Mouse (Mus musculus) kidney, embryonic 15.5 days (tissue): ENCODE results near the gene Fbxl14. TPM values are rescaled to one million over a fixed set of nuclear protein-coding genes. Genes with fewer than 3 reads are reported as not detected.

Experiments used
- ATAC-seq: fragments of 200-750 bp; cut with Nextera tagmentation; replicated peaks from 2 replicates; pipeline ENCODE4 v1.8.0; 2017; ENCODE audit warnings: moderate TSS enrichment; ENCODE audit not compliant: low FRiP score
- H3K27ac ChIP-seq: fragments of 300-500 bp; sonication (generic); 2 replicates; pipeline ENCODE4 v1.5.1; 2015; ENCODE audit warnings: mild to moderate bottlenecking, inconsistent platforms
- H3K27me3 ChIP-seq: fragments of 300-500 bp; sonication (generic); 2 replicates; pipeline ENCODE4 v1.6.1; 2015; ENCODE audit warnings: inconsistent platforms
- H3K36me3 ChIP-seq: fragments of 300-500 bp; sonication (generic); 2 replicates; pipeline ENCODE4 v1.6.1; 2015; ENCODE audit warnings: inconsistent platforms
- H3K4me1 ChIP-seq: fragments of 300-500 bp; sonication (generic); 2 replicates; pipeline ENCODE4 v1.6.1; 2015; ENCODE audit warnings: inconsistent platforms
- H3K4me2 ChIP-seq: fragments of 300-500 bp; sonication (generic); 2 replicates; pipeline ENCODE4 v1.6.1; 2015; ENCODE audit warnings: moderate library complexity, mild to moderate bottlenecking, inconsistent platforms
- H3K4me3 ChIP-seq: fragments of 300-500 bp; sonication (generic); replicated peaks from 2 replicates; pipeline ENCODE4 v1.5.1; 2015; ENCODE audit warnings: mild to moderate bottlenecking, inconsistent platforms
- H3K9ac ChIP-seq: fragments of 300-500 bp; sonication (generic); 2 replicates; pipeline ENCODE4 v1.6.1; 2015; ENCODE audit warnings: mild to moderate bottlenecking, inconsistent platforms
- H3K9me3 ChIP-seq: fragments of 300-500 bp; sonication (generic); replicated peaks from 2 replicates; pipeline ENCODE4 v1.6.1; 2016; ENCODE audit warnings: inconsistent platforms
- WGBS: fragments of 180-500 bp; shearing (Covaris S2); methylation state at CpG from one replicate; pipeline ENCODE4 v1.1.7; 2015; ENCODE audit warnings: mixed read lengths; 5-methylcytosine and 5-hydroxymethylcytosine counted together
- polyA plus RNA-seq: library from polyadenylated mRNA; unstranded; fragments of >200 nt; fragmentation: Nextera tagmentation; extraction: Ambion mirVana; gene quantifications from 2 replicates; pipeline ENCODE4 v1.2.1, GENCODE M21; 2015

Gene Fbxl14
- polyA plus RNA-seq, 1 experiment from 2014 or later: 6.1 TPM

DNA sequence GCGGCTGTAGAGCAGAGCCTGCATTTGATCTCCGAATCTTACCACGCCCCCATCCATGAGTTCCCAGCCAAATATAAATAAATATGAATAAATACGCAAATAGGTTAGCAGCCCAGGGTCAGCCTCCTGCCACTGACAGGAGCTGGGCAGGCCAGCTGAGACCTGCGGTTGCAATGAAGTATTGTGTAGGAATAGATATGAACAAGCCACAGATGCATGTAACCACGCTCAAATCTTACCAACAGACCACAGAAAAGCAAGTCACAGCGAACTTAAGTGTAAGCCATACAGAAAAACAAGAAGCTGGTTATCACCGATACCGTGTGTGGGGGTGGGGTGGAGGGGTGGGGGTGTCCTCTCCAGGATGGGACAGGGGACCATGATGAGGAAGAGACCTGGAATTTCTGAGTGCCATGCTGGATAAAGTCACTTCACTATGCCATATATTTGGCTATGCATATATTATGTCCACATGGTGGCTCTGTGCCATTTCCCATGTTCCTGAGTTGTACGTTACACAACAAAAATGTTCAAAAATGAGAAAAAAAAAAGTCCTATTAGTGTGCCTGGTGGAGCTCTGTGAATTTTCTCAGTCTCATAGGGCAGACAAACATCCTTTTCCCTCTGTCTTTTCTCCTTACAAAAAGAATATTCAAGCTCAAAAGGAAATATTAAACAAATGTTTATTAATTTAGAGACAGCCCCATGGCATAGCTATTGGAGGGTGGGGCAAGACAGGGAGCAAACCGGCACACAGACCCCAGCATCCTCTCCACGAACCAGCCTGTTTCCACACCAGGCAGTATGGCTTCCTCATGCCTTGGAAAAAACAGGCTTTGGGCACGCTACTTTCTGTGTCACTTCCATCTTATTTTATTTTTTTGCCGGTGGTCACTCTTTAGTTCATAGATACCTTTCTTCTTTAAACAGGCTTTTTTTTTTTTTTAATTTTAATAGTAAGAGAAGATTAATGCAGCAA lies 28.2 kb upstream of the Fbxl14 start:
- H3K4me1 ChIP-seq: peaks cover 42% of the 10 kb centered on the region
- no peaks in the 10 kb centered on the region for H3K9me3 ChIP-seq
- peak overlapping the region; percentile 74 for H3K4me2 ChIP-seq
- peaks cover 22% of the 10 kb centered on the region; the same call in 1 of the 2 replicates for H3K27me3 ChIP-seq
- no peak overlapping the region for H3K9ac ChIP-seq
- 29% methylated on average over 14 of the region's 14 CpGs for WGBS
- no peak for ATAC-seq
- H3K27ac ChIP-seq: peak overlapping the region; percentile 84; the same call in 1 of the 2 replicates
- H3K36me3 ChIP-seq: no peaks in the 10 kb centered on the region
- H3K4me3 ChIP-seq: 0 out of 2 replicates have a peak overlapping the region, but pooled peaks have one; percentile 44

DNA sequence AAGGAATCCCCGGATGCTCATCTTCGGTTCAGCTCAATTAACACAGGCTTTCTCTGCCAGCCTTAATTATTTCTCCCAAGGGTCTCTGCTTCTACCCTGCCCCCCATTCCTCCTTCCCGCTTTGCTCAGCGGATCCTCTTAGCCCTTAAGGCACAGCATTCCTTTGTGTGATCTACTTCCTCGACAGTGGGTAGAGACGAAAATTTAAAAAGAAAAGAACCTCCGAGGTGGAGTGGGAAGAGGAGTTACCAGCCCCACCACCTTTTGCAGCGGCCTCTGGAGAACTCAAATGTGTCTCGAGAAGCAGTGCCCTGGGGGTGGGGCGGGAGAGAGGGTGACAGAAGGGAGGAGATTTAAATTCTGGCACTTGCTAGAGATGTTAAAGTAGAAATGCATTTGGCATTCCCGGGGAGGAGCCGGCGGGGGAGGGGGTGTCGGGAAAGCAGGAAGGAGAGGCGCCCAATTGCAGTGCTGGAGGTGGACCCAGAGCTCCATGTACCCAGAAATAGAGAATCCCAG lies 27.4 kb upstream of the Fbxl14 start:
- Histone ChIP-seq H3K9me3 (no peaks in the 10 kb centered on the region), H3K4me3 (peak overlapping the region; percentile 44), H3K27ac (peak overlapping the region; percentile 84), H3K4me2 (peak overlapping the region; percentile 74), H3K4me1 (peaks cover 42% of the 10 kb centered on the region), H3K9ac (peak overlapping the region; percentile 42), H3K27me3 (peaks cover 22% of the 10 kb centered on the region; the same call in 1 of the 2 replicates), H3K36me3 (no peaks in the 10 kb centered on the region)
- peak; percentile 54 for ATAC-seq
- WGBS: under 1% methylated on average over 15 of the region's 15 CpGs

DNA sequence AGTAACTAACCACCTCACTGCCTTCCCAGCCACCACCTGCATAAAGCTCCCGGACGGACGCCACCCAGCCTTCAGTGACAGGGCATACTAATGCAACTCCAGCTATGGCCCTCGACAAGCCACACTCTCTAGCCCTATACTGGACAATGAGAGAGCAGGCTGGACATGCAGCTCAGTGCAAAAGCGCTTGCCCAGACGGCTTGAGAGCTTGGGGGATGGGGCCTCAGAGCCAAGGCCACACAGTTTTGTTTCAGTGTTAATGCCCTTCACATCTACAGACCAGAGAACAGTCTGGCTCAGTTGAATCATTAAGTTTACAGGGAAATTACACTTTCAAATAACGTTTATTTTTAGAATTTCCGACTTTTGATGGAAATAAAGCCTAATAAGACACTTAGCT lies 21.3 kb upstream of the Fbxl14 start:
- Histone ChIP-seq H3K36me3 (no peaks in the 10 kb centered on the region), H3K9me3 (no peaks in the 10 kb centered on the region), H3K4me2 (no peak overlapping the region), H3K4me1 (peaks cover 14% of the 10 kb centered on the region), H3K27ac (no peak overlapping the region), H3K9ac (no peak overlapping the region), H3K4me3 (no peak overlapping the region), H3K27me3 (no peaks in the 10 kb centered on the region)
- WGBS: 64% methylated on average over 8 of the region's 8 CpGs
- no peak for ATAC-seq

DNA sequence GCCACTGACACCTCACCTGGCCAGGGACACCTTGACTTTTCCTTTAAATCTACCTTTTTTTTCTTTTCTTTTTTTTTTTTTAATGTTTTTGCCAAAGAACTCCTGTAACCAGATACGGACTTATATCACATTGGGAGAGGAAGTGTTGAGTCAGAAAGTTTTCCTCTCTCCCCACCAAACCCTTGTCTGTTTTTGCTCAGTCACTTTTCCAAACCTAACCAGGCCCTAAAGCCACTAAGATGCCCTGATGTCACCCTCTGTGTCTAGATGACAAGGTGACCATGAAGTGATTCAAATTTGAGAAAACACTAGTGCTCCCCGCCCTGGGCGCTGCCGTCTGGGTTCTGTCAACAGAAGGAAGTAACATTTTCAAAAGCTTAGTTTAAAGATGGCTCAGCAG lies 20.4 kb upstream of the Fbxl14 start:
- Histone ChIP-seq H3K27me3 (no peaks in the 10 kb centered on the region), H3K4me1 (peaks cover 14% of the 10 kb centered on the region), H3K9me3 (no peaks in the 10 kb centered on the region), H3K36me3 (no peaks in the 10 kb centered on the region), H3K27ac (no peak overlapping the region), H3K9ac (no peak overlapping the region), H3K4me3 (no peak overlapping the region), H3K4me2 (no peak overlapping the region)
- no peak for ATAC-seq
- WGBS: 53% methylated on average over 4 of the region's 4 CpGs

DNA sequence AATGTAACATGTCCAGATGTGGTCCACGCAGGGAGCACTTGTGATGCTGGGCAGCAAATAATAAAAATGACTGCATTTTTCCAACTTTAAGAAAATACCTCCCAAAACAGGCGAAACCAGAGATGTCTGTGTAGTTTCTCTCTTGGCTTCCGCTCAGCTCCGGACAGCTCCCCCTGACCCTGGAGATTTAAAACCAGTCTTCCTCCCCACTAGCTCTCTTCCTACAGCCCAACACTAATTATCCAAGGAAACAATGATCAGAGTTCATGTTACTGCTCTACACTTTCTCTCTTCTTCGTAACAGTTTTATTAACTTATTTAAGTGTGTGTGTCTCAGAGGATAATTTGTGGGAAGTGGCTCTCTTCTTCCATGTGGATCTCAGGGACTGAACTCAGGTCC lies 19.1 kb upstream of the Fbxl14 start:
- no peaks in the 10 kb centered on the region for H3K9me3 ChIP-seq
- no peaks in the 10 kb centered on the region for H3K36me3 ChIP-seq
- H3K27ac ChIP-seq: peak overlapping the region; percentile 77
- no peaks in the 10 kb centered on the region for H3K27me3 ChIP-seq
- no peak overlapping the region for H3K9ac ChIP-seq
- 36% methylated on average over 5 of the region's 5 CpGs for WGBS
- H3K4me2 ChIP-seq: no peak overlapping the region
- peak; percentile 47; the same call in 1 of the 2 replicates for ATAC-seq
- H3K4me3 ChIP-seq: no peak overlapping the region
- H3K4me1 ChIP-seq: peaks cover 14% of the 10 kb centered on the region

DNA sequence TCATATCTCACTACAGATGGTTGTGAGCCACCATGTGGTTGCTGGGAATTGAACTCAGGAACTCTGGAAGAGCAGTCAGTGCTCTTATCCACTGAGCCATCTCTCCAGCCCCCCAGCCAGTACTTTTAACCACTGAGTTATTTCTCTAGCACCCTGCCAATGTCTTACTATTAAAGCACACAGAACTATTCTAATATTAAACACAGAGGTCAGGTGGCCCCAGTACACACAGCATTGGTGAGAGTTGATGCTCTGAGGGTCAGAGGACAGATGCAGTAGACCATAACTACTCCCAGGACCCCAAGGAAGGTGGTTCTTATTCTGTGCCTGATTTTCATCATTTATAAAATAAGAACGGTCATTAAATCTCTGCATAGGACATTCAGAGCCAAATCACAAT lies 13.3 kb upstream of the Fbxl14 start:
- no peak overlapping the region for H3K27ac ChIP-seq
- H3K9ac ChIP-seq: no peak overlapping the region
- no peak overlapping the region for H3K4me2 ChIP-seq
- no peak for ATAC-seq
- H3K4me3 ChIP-seq: no peak overlapping the region
- H3K36me3 ChIP-seq: no peaks in the 10 kb centered on the region
- 95% methylated on average over 1 of the region's 1 CpGs for WGBS
- H3K9me3 ChIP-seq: no peaks in the 10 kb centered on the region
- H3K4me1 ChIP-seq: no peaks in the 10 kb centered on the region
- no peaks in the 10 kb centered on the region for H3K27me3 ChIP-seq

DNA sequence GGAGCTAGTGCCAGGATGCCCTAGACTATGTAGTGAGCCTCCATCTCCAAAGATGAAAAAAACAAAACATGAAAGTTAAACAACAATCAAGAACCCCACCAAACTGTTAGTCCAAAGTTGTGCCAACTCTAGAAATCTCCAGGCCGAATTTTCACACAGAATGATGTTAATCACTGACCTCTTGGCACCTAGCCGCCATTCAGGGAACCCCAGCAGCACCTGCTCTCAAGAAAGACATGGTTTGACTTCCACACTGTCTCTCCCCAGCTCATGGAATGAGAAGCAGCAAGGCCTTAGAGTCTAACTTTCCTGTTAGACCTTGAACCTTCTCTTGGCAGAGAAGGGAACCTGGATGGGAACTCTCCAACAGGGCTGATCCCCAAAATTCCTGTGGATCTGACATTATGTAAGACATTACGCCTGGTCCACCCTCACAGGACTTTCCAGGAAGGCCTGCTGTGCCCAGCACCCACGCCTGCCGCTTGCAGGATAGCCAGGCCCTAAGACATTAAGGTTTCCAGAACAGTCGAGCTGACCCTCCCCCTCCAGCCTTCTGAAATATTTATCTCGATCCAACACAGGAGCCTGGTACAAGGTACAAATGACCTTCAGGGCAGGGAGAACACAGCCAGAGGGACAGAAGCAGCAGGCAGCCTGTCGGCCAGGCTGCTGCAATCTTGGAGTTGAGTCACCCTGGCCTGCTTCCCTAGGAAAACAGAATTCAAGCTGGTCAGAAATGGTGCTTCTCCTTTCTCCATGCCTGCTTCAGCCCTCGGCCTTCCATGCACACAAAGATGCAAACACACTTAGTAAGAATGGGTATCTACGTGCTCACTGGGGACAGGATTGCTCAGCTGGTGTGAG lies 12.3 kb upstream of the Fbxl14 start:
- WGBS: 65% methylated on average over 10 of the region's 10 CpGs
- Histone ChIP-seq H3K4me1 (no peaks in the 10 kb centered on the region), H3K4me2 (no peak overlapping the region), H3K4me3 (no peak overlapping the region), H3K9me3 (no peaks in the 10 kb centered on the region), H3K27me3 (no peaks in the 10 kb centered on the region), H3K27ac (peak overlapping the region; percentile 9; the same call in 1 of the 2 replicates), H3K36me3 (no peaks in the 10 kb centered on the region), H3K9ac (no peak overlapping the region)
- no peak for ATAC-seq

DNA sequence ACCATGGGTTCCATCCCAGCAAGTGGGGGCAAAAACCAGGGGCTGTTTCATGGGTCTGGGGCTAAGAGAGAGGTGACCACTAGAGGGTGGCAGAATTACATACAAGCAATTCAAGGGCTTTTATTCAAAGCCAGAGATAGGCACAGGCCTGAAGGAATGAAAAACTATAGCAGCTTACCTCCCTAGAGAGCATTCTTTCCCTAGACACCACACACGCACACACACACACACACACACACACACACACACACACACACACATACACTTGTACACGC lies 11.7 kb upstream of the Fbxl14 start:
- WGBS: 68% methylated on average over 2 of the region's 2 CpGs
- ATAC-seq: no peak
- H3K4me2 ChIP-seq: no peak overlapping the region

DNA sequence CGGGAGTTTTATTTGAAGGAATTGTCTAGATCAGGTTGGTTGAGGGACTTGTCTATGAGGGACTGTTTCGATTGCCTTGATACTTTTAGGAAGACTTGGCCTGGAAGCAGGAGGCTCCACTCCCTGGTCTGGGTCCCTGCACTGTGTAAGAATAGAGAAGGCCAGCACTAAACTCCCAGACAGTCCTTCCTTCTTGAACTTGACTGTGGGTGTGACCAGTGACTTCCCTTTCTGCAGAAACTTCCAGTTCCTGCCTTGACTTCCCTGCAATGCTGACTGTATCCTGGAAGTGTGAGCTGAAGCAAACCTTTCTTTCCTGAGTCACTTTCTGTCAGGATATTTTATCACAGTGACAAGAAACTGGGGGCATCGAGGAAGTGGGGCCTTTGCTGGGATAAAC lies 8.7 kb upstream of the Fbxl14 start:
- Histone ChIP-seq H3K27me3 (no peaks in the 10 kb centered on the region), H3K36me3 (no peaks in the 10 kb centered on the region), H3K9ac (no peak overlapping the region), H3K4me2 (no peak overlapping the region), H3K4me3 (no peak overlapping the region), H3K4me1 (peaks cover 8% of the 10 kb centered on the region), H3K9me3 (no peaks in the 10 kb centered on the region), H3K27ac (no peak overlapping the region)
- WGBS: 76% methylated on average over 3 of the region's 3 CpGs
- no peak for ATAC-seq

More for the DNA sequence above, 11.7 kb upstream of the Fbxl14 start:
- H3K9me3 ChIP-seq: no peaks in the 10 kb centered on the region
- H3K4me1 ChIP-seq: peaks cover 5% of the 10 kb centered on the region
- no peak overlapping the region for H3K4me3 ChIP-seq
- H3K27ac ChIP-seq: peak overlapping the region; percentile 9; the same call in 1 of the 2 replicates
- H3K27me3 ChIP-seq: no peaks in the 10 kb centered on the region
- H3K36me3 ChIP-seq: no peaks in the 10 kb centered on the region
- H3K9ac ChIP-seq: no peak overlapping the region

DNA sequence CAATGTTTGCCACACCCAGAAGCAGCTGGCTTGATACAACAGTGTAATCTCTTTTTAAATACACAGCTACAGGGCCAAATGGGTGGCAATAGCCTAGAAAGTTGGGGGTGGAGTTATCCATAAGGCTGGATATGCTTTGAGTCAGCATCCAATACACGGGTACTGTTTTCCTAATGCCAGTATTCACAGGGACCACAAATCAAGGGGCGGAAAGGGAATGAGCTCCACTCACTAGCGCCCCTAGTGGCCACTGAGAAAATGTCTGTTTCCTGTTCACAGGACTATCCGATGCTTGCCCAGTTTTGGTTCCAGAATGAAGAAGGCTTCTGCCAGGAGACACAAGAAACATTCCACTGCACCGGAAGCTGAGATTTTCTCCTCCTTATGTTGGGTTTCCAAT lies 7.3 kb upstream of the Fbxl14 start:
- H3K4me2 ChIP-seq: no peak overlapping the region
- no peak overlapping the region for H3K4me3 ChIP-seq
- WGBS: 33% methylated on average over 5 of the region's 5 CpGs
- no peak overlapping the region for H3K9ac ChIP-seq
- H3K36me3 ChIP-seq: no peaks in the 10 kb centered on the region
- ATAC-seq: no peak
- no peaks in the 10 kb centered on the region for H3K9me3 ChIP-seq
- H3K27ac ChIP-seq: no peak overlapping the region
- H3K27me3 ChIP-seq: no peaks in the 10 kb centered on the region
- H3K4me1 ChIP-seq: peaks cover 9% of the 10 kb centered on the region

DNA sequence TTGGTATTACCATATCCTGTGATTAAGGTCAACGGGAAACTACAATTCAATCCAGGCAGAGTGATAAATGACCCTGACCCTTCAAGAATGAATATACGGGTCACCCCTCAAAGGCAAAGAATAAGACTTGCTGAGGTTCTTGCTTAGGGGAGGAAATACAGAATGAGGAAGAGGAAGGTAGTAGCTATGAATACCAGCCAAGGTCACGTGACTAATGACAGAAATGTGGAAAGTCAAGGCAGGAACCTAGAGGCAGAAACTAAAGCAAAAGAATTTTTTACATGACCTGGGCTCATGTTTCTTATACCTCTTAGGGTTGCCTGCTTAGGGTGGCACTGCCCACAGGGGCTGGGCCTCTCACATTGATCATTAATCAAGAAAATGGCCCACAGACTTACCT lies 6.8 kb upstream of the Fbxl14 start:
- no peak overlapping the region for H3K4me2 ChIP-seq

DNA sequence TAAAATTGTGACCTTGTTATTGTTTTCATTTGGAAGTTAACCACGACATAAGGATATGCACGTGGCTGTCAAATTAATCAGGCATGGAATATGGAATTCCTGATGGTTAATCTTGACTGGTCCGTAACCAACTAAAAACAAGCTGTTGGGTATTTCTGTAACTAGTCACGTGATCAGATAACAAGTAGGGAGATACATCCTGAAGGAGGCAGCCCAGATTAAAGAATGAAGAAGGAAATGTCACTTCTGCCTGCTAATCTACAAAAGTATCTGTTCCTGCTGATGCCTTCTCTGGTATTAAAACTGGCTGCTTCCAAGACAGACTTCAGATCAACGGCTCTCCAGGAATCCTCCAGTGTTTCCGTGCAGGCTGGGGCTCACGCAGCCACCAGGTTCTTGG lies 6.0 kb upstream of the Fbxl14 start:
- no peaks in the 10 kb centered on the region for H3K27me3 ChIP-seq
- H3K27ac ChIP-seq: no peak overlapping the region
- no peak overlapping the region for H3K9ac ChIP-seq
- H3K4me2 ChIP-seq: no peak overlapping the region
- peaks cover 22% of the 10 kb centered on the region for H3K4me1 ChIP-seq
- ATAC-seq: no peak
- H3K4me3 ChIP-seq: no peak overlapping the region
- H3K9me3 ChIP-seq: no peaks in the 10 kb centered on the region
- WGBS: 76% methylated on average over 7 of the region's 7 CpGs
- no peaks in the 10 kb centered on the region for H3K36me3 ChIP-seq

More for the DNA sequence above, 6.8 kb upstream of the Fbxl14 start:
- H3K36me3 ChIP-seq: no peaks in the 10 kb centered on the region
- H3K9me3 ChIP-seq: no peaks in the 10 kb centered on the region
- H3K27me3 ChIP-seq: no peaks in the 10 kb centered on the region
- no peak for ATAC-seq
- no peak overlapping the region for H3K9ac ChIP-seq
- H3K4me1 ChIP-seq: peaks cover 14% of the 10 kb centered on the region
- no peak overlapping the region for H3K4me3 ChIP-seq
- no peak overlapping the region for H3K27ac ChIP-seq
- 58% methylated on average over 3 of the region's 3 CpGs for WGBS
